Mouse (Mus musculus) bone marrow, adult 2 months (tissue): ENCODE measurements around the gene Lrrc8d.

Experiments used
- CTCF ChIP-seq: fragments of 200-500 bp; IDR thresholded peaks from 2 replicates; pipeline ENCODE4 v1.5.1; 2011; ENCODE audit warnings: low read length, control low read depth; ENCODE audit not compliant: control insufficient read depth, insufficient read depth
- POLR2A ChIP-seq: fragments of 200-500 bp; IDR thresholded peaks from 2 replicates; pipeline ENCODE4 v1.6.1; 2011; ENCODE audit warnings: low read depth, mild to moderate bottlenecking, control low read depth, low read length, borderline replicate concordance; ENCODE audit not compliant: control insufficient read depth

DNA sequence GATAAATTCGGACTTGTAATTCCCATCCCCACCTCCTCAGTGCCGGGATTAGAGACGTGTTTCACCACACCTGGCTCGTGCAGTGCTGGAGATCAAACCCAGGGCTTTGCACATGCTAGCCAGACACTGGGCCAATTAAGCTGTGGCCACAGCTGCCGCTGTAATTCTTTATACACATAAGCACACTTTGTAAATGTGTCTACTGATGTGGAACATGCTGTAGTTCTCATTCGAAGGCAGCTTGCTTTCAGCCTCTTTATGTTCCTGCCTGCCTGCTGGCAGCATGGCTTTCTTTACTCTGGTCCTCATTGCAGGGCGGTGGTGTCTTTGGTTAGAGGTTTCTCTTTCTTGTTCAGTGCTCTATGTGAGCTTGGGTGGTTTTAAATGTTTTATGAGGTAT lies 40.7 kb downstream of the Lrrc8d start:
- no peak for TF ChIP-seq POLR2A
- no peak for TF ChIP-seq CTCF
